Mouse (Mus musculus) ES-E14 (cell line): ENCODE data around the gene Gsdme. TPM values are rescaled to one million over a fixed set of nuclear protein-coding genes. Genes with fewer than 3 reads are reported as not detected.

Experiments
- DNase-seq: peaks from one replicate; pipeline ENCODE4 v3.0.0-alpha.2; 2013; ENCODE audit warnings: low read depth, low spot score
- H3K27ac ChIP-seq: 2 replicates; pipeline ENCODE4 v1.5.1; 2012; ENCODE audit warnings: low read depth, mild to moderate bottlenecking, low read length, moderate library complexity, mixed read lengths; ENCODE audit not compliant: poor library complexity, insufficient read depth, severe bottlenecking
- H3K36me3 ChIP-seq: 2 replicates; pipeline ENCODE4 v1.6.1; 2012; ENCODE audit warnings: mild to moderate bottlenecking, low read length, moderate library complexity, mixed read lengths; ENCODE audit not compliant: control insufficient read depth, poor library complexity, insufficient read depth, severe bottlenecking
- H3K4me1 ChIP-seq, 2 experiments: fragments of 150-350 bp in 1 of 2; sonication (generic) in 1 of 2; 2 replicates each; pipeline ENCODE4 v1.6.1; 2012; ENCODE audit warnings: low read length in 2 of 2, mild to moderate bottlenecking in 1 of 2, mixed read lengths in 1 of 2; ENCODE audit not compliant: control insufficient read depth in 2 of 2, insufficient read depth in 2 of 2, poor library complexity in 1 of 2
- H3K4me3 ChIP-seq, 2 experiments: fragments of 150-350 bp in 1 of 2; sonication (generic) in 1 of 2; 2 replicates each; pipeline ENCODE4 v1.5.1; 2012; ENCODE audit warnings: low read length in 2 of 2, low read depth in 1 of 2, mild to moderate bottlenecking in 1 of 2, mixed read lengths in 1 of 2; ENCODE audit not compliant: insufficient read depth in 1 of 2, poor library complexity in 1 of 2, severe bottlenecking in 1 of 2
- H3K9ac ChIP-seq: 2 replicates; pipeline ENCODE4 v1.6.1; 2012; ENCODE audit warnings: low read depth, mild to moderate bottlenecking, low read length, mixed read lengths; ENCODE audit not compliant: poor library complexity, insufficient read depth, severe bottlenecking
- H3K9me3 ChIP-seq: fragments of 150-350 bp; sonication (generic); 2 replicates; pipeline ENCODE4 v1.6.1; 2012; ENCODE audit warnings: low read depth, mild to moderate bottlenecking, low read length; ENCODE audit not compliant: control insufficient read depth, insufficient read depth
- CHD2 ChIP-seq: IDR thresholded peaks from 2 replicates; pipeline ENCODE4 v1.6.1; 2014; ENCODE audit warnings: mild to moderate bottlenecking, low read depth, low read length, inconsistent platforms
- HCFC1 ChIP-seq: IDR thresholded peaks from 2 replicates; pipeline ENCODE4 v1.6.1; 2012; ENCODE audit warnings: low read length, inconsistent platforms, borderline replicate concordance; ENCODE audit not compliant: insufficient read depth
- MAFK ChIP-seq: IDR thresholded peaks from 2 replicates; pipeline ENCODE4 v1.6.1; 2014; ENCODE audit warnings: mild to moderate bottlenecking, low read depth, low read length, inconsistent platforms; ENCODE audit not compliant: insufficient read depth
- ZC3H11A ChIP-seq: IDR thresholded peaks from 2 replicates; pipeline ENCODE4 v1.6.1; 2012; ENCODE audit warnings: low read depth, mild to moderate bottlenecking, inconsistent platforms, low read length, borderline replicate concordance
- ZNF384 ChIP-seq: IDR thresholded peaks from 2 replicates; pipeline ENCODE4 v1.6.1; 2012; ENCODE audit warnings: low read depth, low read length, inconsistent platforms
- in situ Hi-C, 2 experiments: fragments of 600-800 bp; cut with MboI; formaldehyde crosslinking; loops; one replicate each; pipeline ENCODE4 v1.15.1; 2025; ENCODE audit warnings: low sequenced_read_pairs in 2 of 2, inconsistent platforms in 1 of 2; ENCODE audit not compliant: unreplicated experiment in 2 of 2
- total RNA-seq: library from RNA; depleted of rRNA; stranded (reverse); fragments of 300-350 nt; gene quantifications from 2 replicates; pipeline ENCODE4 v1.2.3, GENCODE M21; 2012

The Gsdme gene
- total RNA-seq, 1 experiment: 1.7 TPM

GRCm38 (mm10) chr6:50304949-50305491 lies 41.4 kb upstream of the Gsdme start:
- no peak overlapping the region for H3K4me3 ChIP-seq
- in situ Hi-C loops: loop anchor here (5.0 to 10.0 kb wide), 2 partner anchors 230 to 232 kb away; no protein-coding TSS in a partner anchor
- H3K36me3 ChIP-seq: no peaks in the 10 kb centered on the region; the same call in 1 of the 2 replicates
- TF ChIP-seq HCFC1 (no peak), ZC3H11A (peak; percentile 63; the same call in 1 of the 2 replicates), ZNF384 (no peak), MAFK (no peak), CHD2 (no peak)
- peak; percentile 57 for DNase-seq
- no peak overlapping the region for H3K9ac ChIP-seq
- no peaks in the 10 kb centered on the region for H3K9me3 ChIP-seq
- no peak overlapping the region for H3K27ac ChIP-seq
- no peaks in the 10 kb centered on the region for H3K4me1 ChIP-seq

- H3K4me3 ChIP-seq: no peak overlapping the region
- H3K36me3 ChIP-seq: no peaks in the 10 kb centered on the region; the same call in 1 of the 2 replicates
- TF ChIP-seq ZNF384 (no peak), HCFC1 (no peak), ZC3H11A (no peak), CHD2 (no peak), MAFK (no peak)
- peaks cover 0 to 4% of the 10 kb centered on the region in 2 experiments; a peak in 2 of 4 replicates for H3K4me1 ChIP-seq
- no peak for DNase-seq
- in situ Hi-C loops: loop anchor here in 1 of 2 experiments (10.0 kb wide), 1 partner anchor 234 kb away; no protein-coding TSS in a partner anchor
- H3K9ac ChIP-seq: no peak overlapping the region
- H3K27ac ChIP-seq: no peak overlapping the region
- H3K9me3 ChIP-seq: no peaks in the 10 kb centered on the region
Observed at GRCm38 (mm10) chr6:50301121-50301520, 37.5 kb upstream of the Gsdme start.

- Histone ChIP-seq H3K4me1 (peaks cover 0 to 5% of the 10 kb centered on the region in 2 experiments; a peak in 2 of 4 replicates), H3K9me3 (no peaks in the 10 kb centered on the region), H3K4me3 (no peak overlapping the region), H3K9ac (no peak overlapping the region), H3K36me3 (no peaks in the 10 kb centered on the region; the same call in 1 of the 2 replicates), H3K27ac (no peak overlapping the region)
- in situ Hi-C loops: loop anchor here in 1 of 2 experiments (10.0 kb wide), 1 partner anchor 234 kb away; no protein-coding TSS in a partner anchor
- DNase-seq: no peak
- TF ChIP-seq ZC3H11A (no peak), CHD2 (no peak), HCFC1 (no peak), MAFK (no peak), ZNF384 (no peak)
Observed at GRCm38 (mm10) chr6:50300622-50301021, 37.0 kb upstream of the Gsdme start.

- H3K4me1 ChIP-seq: peaks cover 0 to 6% of the 10 kb centered on the region in 2 experiments; a peak in 2 of 4 replicates
- no peak overlapping the region for H3K4me3 ChIP-seq
- H3K36me3 ChIP-seq: no peaks in the 10 kb centered on the region; the same call in 1 of the 2 replicates
- in situ Hi-C loops: loop anchor here in 1 of 2 experiments (10.0 kb wide), 1 partner anchor 784 kb away; no protein-coding TSS in a partner anchor
- no peaks in the 10 kb centered on the region for H3K9me3 ChIP-seq
- DNase-seq: no peak
- no peak overlapping the region for H3K9ac ChIP-seq
- no peak for TF ChIP-seq CHD2
- no peak for TF ChIP-seq HCFC1
- no peak for TF ChIP-seq MAFK
- no peak for TF ChIP-seq ZC3H11A
- TF ChIP-seq ZNF384: no peak
- H3K27ac ChIP-seq: no peak overlapping the region
Observed at GRCm38 (mm10) chr6:50299071-50299470, 35.4 kb upstream of the Gsdme start.
